Mouse (Mus musculus) kidney, postnatal 4 days (tissue): Measurements from ENCODE around the gene Id3.

Experiments used
- DNase-seq, 2 experiments: peaks; one replicate each; pipeline ENCODE4 v3.0.0; 2021; ENCODE audit warnings: mixed read lengths in 2 of 2

Gene Id3

GRCm38 (mm10) chr4:136148342-136149044 lies 5.2 kb downstream of the Id3 start:
- peak; percentile 76 to 84 for DNase-seq

DNA sequence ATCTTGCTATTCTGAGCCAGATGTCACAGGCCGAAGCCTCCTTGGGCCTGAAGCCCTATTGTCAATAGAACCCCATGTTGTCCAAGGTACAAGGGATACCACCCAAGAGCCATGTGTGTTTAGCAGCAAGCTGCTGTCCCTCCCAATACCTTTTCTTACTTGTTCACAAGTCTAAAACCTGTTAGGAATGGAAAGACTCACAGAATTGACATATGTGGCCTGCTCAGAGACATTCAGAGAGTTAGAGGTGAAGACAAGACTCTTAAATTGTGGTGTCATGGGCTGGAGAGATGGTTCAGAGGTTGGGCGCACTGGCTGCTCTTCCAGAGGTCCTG lies 5.7 kb downstream of the Id3 start:
- DNase-seq, result no peak

DNA sequence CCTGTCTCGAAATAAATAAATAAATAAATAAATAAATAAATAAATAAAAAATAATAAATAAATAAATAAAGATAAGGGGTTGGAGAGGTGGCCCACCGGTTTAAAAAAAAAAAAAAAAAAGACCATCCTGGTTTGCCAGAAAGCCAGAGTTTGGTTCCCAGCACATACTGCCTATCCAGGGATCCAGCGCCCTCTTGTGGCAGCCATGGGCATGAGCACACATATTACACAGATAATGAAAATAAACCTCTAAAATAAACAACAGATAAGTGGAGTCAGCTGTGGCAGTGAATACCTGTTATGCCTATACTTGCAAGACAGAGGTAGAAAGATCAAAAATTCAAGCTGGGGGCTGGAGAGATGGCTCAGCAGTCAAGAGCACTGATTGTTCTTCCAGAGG lies 6.4 kb downstream of the Id3 start:
- DNase-seq, result peak; percentile 74 to 80

- no peak for DNase-seq
These were observed 7.3 kb downstream of the Id3 start for GRCm38 (mm10) chr4:136150596-136150995.

DNA sequence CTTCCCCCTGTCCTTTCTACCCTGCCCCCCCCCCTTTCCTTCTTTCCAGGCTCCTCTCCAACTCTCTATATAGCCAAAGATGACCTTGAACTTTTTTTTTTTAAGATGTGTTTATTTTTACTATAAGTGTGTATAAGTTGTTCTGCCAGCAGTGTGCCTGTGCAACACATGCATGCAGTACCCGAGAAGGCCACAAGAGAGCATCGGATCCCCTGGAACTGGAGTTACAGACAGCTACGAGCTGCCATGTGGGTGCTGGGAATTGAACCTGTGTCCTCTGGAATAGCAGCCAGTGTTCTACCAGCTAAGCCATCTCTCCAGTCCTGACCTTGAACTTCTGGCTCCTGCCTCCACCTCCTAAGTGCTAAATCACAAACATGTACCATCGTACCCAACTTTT lies 9.5 kb downstream of the Id3 start:
- peak; percentile 42 to 43 for DNase-seq

- DNase-seq, result no peak
These were observed 11.2 kb downstream of the Id3 start for GRCm38 (mm10) chr4:136154462-136154861.

- DNase-seq, result peak; percentile 35 to 43
These were observed 15.2 kb downstream of the Id3 start for GRCm38 (mm10) chr4:136158498-136158897.

GRCm38 (mm10) chr4:136159802-136160397 lies 16.6 kb downstream of the Id3 start:
- DNase-seq, result peak; percentile 82 to 84

GRCm38 (mm10) chr4:136163448-136163847 lies 20.2 kb downstream of the Id3 start:
- peak; percentile 95 for DNase-seq

GRCm38 (mm10) chr4:136164981-136165380 lies 21.7 kb downstream of the Id3 start:
- DNase-seq, result no peak

DNA sequence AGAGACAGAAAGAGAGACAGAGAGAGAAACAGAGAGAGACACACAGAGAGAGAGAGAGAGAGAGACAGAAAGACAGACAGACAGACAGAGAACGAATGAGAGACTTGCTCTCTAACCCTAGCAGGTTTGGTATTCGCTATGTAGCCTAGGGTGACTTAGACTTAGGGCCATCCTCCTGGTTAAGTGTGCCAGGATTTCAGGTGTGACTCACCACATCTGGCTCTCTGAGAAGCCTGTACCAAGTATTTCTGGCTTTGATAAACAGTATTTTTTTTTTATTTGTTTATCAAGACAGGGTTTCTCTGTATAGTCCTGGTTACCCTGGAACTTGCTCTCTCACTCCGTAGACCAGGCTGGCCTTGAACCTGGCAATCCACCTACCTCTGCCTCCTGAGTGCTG lies 24.4 kb downstream of the Id3 start:
- DNase-seq, result no peak

DNA sequence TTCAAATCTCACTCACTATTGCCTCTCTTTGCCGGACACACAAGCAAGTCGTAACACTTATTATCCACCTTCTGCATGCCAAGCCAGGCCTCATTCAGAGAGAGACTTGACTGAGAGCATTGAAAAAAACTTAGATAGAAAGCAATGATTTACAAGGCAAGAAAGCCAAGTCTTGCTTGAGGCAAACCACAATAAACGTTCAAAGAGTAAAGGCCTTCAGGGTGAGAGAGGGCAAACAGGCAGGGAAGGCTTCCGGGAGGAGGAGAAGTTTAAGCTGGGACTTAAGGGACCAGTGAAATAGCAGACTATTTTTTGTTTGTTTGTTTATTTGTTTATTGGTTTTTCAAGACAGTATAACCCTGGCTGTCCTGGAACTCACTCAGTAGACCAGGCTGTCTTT lies 27.1 kb downstream of the Id3 start:
- no peak for DNase-seq

GRCm38 (mm10) chr4:136171455-136171854 lies 28.2 kb downstream of the Id3 start:
- no peak for DNase-seq

DNA sequence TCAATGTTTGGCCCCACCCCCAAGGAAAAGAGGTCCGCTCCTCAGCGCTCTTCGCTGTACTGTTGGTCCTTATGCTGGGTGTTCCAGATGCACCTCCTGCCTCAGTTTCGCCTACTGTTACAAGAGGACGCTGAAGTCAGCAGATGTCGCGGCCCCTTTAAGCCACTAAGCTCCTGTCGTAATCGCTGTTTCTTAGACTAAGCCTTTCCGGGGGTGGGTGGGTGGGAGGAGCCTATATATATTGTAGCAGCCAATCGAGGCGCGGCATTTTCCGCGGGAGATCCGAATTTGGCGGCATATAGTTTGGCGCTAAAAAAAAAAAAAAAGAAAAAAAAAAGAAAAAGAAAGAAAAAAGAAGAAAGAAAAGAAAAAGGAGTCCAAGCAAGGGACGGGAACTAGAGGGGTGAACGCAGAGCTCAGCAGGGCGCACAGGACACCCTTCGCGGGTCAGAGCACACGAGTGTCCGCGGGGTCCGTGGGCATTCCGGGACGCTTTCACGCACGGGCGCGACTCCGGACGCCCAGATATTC lies 28.8 kb downstream of the Id3 start, which contains the start of gene E2f2:
E2f2 (plus strand) TSS at position 384 of the 531 bp plus-strand sequence.
- peak; percentile 87 to 90 for DNase-seq

GRCm38 (mm10) chr4:136172542-136173209 lies 29.4 kb downstream of the Id3 start:
- DNase-seq, result peak; percentile 81 to 87

- no peak for DNase-seq
These were observed 30.0 kb downstream of the Id3 start for GRCm38 (mm10) chr4:136173210-136173715.

DNA sequence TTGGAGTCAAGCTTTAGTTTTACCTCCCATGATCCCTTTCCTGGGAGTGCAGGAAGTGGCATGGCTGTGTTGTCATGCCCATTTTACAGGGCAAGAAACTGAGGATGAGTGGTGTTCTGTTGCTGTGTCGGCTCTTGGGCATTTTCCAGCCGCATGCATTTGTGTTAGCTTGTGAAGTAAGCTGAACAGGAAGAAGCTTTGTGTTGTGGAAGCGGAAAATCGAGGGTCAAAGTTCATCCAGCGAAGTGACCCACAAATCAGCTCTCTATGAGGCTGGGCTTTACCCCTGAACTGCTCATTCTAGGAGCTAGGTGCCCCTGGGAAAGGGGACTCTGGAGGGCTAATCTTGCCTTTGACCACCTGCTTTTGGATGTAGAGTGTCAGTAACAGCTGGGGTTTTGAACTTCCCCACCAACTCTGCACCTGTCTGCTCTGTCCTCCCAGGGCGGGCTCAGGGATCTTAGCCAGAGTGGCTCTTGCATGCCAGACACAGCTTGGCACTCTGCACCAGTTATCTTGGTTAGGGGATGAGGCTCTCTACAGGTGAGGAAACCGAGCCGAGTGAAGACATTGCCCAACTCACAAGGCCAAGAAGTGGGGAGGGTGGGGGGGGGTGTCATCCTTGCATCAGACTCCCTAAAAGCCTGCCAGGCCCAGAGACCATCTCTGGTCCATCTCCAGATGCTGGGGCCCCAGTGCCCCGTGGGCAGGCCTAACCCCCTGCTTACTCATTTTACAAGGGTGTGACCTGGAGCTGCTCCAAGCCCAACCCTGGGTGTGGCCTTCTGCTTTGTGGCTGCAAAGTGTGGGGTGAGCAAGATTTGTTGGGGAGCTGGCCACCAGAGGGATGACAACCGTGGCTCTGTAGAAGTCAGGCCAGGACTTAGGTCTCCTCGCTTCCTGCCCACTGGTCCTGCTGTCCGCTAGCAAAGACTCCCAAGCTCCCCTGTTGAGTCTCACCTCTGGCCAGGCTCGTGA lies 31.2 kb downstream of the Id3 start:
- peak in 1 of 2 experiments; percentile 36 for DNase-seq

- DNase-seq, result no peak
These were observed 32.8 kb downstream of the Id3 start for GRCm38 (mm10) chr4:136176022-136176552.

GRCm38 (mm10) chr4:136177244-136177611 lies 33.9 kb downstream of the Id3 start:
- peak; percentile 44 to 49 for DNase-seq

GRCm38 (mm10) chr4:136177612-136178474 lies 34.5 kb downstream of the Id3 start:
- DNase-seq, result peak; percentile 60 to 75

- DNase-seq, result no peak
These were observed 35.2 kb downstream of the Id3 start for GRCm38 (mm10) chr4:136178475-136178921.
